Mouse (Mus musculus) C2C12 (cell line): Measurements from ENCODE around the gene Cnst. TPM values are rescaled to one million over a fixed set of nuclear protein-coding genes. Genes with fewer than 3 reads are reported as not detected.

Experiments
- H3K27me3 ChIP-seq: one replicate; pipeline ENCODE4 v1.6.1; 2011; ENCODE audit not compliant: control insufficient read depth, insufficient read depth, insufficient read length
- H3K36me3 ChIP-seq: one replicate; pipeline ENCODE4 v1.6.1; 2011; ENCODE audit not compliant: control insufficient read depth, insufficient read depth
- H3K4me3 ChIP-seq: one replicate; pipeline ENCODE4 v1.5.1; 2011; ENCODE audit warnings: mild to moderate bottlenecking, control low read depth; ENCODE audit not compliant: poor library complexity, insufficient read depth, severe bottlenecking
- H3K79me2 ChIP-seq: one replicate; pipeline ENCODE4 v1.6.1; 2011; ENCODE audit not compliant: control insufficient read depth, insufficient read depth
- H3K79me3 ChIP-seq: one replicate; pipeline ENCODE4 v1.6.1; 2011; ENCODE audit warnings: low read depth, control low read depth
- H3ac ChIP-seq: one replicate; pipeline ENCODE3; 2011; ENCODE audit warnings: low read depth; ENCODE audit not compliant: control insufficient read depth, insufficient read length
- CEBPB ChIP-seq: IDR thresholded peaks from one replicate; pipeline ENCODE4 v1.6.1; 2011; ENCODE audit warnings: low read depth, mild to moderate bottlenecking, control low read depth, moderate library complexity
- CTCF ChIP-seq: IDR thresholded peaks from one replicate; pipeline ENCODE4 v1.5.1; 2011; ENCODE audit not compliant: control insufficient read depth, insufficient read depth, insufficient read length
- FOSL1 ChIP-seq: IDR thresholded peaks from one replicate; pipeline ENCODE4 v1.8.0; 2011; ENCODE audit warnings: mild to moderate bottlenecking, low read length; ENCODE audit not compliant: poor library complexity, insufficient read depth, severe bottlenecking
- MAX ChIP-seq: IDR thresholded peaks from one replicate; pipeline ENCODE4 v1.6.1; 2011; ENCODE audit warnings: mild to moderate bottlenecking, control low read depth
- MYOD1 ChIP-seq: IDR thresholded peaks from one replicate; pipeline ENCODE4 v1.6.1; 2011; ENCODE audit warnings: low read depth; ENCODE audit not compliant: control insufficient read depth, insufficient read length
- MYOG ChIP-seq: IDR thresholded peaks from one replicate; pipeline ENCODE4 v1.6.1; 2011; ENCODE audit not compliant: control insufficient read depth, insufficient read length; ENCODE audit errors: extremely low read depth
- USF1 ChIP-seq: IDR thresholded peaks from one replicate; pipeline ENCODE4 v1.6.1; 2011; ENCODE audit warnings: low read depth, mild to moderate bottlenecking, control low read depth, moderate library complexity
- polyA plus RNA-seq: library from polyadenylated mRNA; unstranded; fragments of >200 nt; fragmentation: generic; extraction: Trizol; gene quantifications from one replicate; pipeline ENCODE4 v1.2.1, GENCODE M21; 2012; ENCODE audit warnings: missing spikeins

Cnst gene
- polyA plus RNA-seq, 1 experiment, result 7.7 TPM

DNA sequence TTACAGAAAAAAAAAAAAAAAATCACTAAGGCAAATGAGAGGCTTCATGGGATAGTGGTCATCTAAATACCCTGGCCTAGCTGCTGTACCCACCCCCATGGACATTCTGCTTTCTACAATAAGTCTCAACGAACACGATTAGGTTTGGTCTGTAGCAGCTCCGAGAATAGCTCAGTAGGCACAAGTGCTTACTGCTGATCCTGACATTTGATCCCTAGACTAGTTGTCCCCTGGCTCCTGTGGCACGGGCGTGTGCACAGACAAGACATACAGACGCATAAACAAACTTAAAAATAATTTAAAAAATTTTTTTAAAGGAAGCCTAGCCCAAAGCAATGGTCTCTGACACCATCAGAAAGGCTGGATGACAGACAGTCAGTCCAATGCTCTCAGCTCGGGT is 121.3 kb downstream of the Cnst start:
- peaks cover 3% of the 10 kb centered on the region for H3K79me3 ChIP-seq
- TF ChIP-seq MYOG (no peak), USF1 (no peak), MYOD1 (no peak), MAX (no peak), CEBPB (no peak), CTCF (no peak), FOSL1 (no peak)
- H3K4me3 ChIP-seq, result peak overlapping the region; percentile 61

DNA sequence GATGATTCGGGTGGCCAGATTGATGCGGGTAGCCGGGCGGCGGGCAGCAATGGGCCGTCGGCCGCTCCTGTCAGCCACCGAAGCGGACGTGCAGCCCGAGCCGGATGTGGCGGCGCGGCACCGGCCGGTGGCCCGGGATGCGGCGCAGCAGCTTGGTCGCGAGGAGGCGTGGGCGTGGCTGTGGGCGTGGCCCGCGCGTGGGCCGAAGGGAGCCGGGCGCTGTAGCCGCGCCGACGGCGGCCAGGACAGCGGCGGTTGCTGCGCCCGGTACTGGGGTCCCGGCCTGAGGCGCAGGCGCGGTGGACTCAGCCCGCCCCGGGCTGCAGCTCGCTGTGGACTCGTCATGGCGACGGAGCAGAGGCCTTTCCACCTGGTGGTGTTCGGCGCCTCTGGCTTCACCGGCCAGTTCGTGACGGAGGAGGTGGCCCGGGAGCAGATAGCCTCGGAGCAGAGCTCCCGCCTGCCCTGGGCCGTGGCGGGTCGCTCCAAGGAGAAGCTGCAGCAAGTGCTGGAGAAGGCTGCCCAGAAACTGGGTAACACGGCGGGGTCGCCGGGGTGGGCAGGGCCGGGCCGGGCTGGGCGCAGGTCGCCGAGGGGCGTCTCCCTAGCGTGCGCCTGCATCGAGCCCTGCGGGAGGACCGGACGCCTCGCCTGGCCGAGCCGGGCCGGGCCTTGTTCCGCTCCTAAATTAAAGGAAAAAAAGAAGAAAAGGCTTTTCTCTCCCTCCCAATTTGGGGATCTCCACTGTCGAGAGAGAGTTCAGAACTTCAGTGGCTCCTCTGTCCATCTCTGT is 122.0 kb downstream of the Cnst start, which contains the start of gene Sccpdh:
Sccpdh (plus strand) TSS at position 198 of the 793 bp plus-strand sequence.
- Histone ChIP-seq H3K79me3 (peaks cover 3% of the 10 kb centered on the region), H3K27me3 (no peaks in the 10 kb centered on the region), H3ac (peak within 1 kb of the TSS; percentile 84), H3K79me2 (no peaks in the 10 kb centered on the region), H3K4me3 (peak within 1 kb of the TSS; percentile 61), H3K36me3 (peaks cover 3% of the 10 kb centered on the region)
- peak; percentile 51 for TF ChIP-seq MAX
- no peak for TF ChIP-seq FOSL1
- TF ChIP-seq USF1, result no peak

More for the DNA sequence above, 121.3 kb downstream of the Cnst start:
- no peaks in the 10 kb centered on the region for H3K79me2 ChIP-seq
- H3K27me3 ChIP-seq, result no peaks in the 10 kb centered on the region
- peaks cover 3% of the 10 kb centered on the region for H3K36me3 ChIP-seq
- H3ac ChIP-seq, result peak overlapping the region; percentile 84

DNA sequence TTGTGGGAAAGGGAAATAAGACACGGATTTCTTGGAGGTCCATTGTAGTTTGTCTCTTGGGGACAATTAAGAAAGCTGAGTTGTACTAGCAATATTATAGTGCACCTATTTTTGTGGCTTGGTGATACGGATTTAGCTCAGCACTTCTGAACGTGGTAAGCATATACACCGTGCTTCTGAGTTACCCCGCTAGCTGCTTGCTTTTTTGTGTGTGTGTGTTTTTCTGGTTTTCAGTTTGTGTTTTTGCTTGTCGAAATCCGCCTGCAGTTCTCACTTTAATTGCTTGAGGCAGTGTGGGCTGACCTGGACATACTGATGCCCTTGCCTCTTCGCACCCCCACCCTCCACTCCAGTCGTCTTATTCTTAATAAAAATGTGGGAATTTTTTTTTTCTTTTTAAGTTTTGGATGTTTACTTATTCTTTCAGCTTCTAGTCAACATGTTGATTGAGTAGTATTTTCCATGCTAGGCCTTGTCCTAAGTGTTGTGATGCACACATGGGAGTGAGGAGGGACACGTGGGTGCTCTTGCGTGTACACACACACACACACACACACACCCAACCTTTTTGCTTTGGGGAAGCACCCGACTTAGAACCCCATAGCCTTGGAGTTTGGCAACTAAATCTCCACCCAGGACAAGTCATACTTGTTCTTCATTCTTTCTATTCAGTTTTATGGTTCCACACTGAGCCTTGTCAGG is 122.8 kb downstream of the Cnst start:
- TF ChIP-seq MAX (no peak), USF1 (no peak), CTCF (no peak), MYOG (no peak), FOSL1 (no peak), CEBPB (no peak), MYOD1 (no peak)
- H3K79me3 ChIP-seq, result peaks cover 3% of the 10 kb centered on the region
- H3K36me3 ChIP-seq, result peaks cover 3% of the 10 kb centered on the region
- no peaks in the 10 kb centered on the region for H3K79me2 ChIP-seq
- no peaks in the 10 kb centered on the region for H3K27me3 ChIP-seq
- peak overlapping the region; percentile 61 for H3K4me3 ChIP-seq
- peak overlapping the region; percentile 29 for H3ac ChIP-seq

DNA sequence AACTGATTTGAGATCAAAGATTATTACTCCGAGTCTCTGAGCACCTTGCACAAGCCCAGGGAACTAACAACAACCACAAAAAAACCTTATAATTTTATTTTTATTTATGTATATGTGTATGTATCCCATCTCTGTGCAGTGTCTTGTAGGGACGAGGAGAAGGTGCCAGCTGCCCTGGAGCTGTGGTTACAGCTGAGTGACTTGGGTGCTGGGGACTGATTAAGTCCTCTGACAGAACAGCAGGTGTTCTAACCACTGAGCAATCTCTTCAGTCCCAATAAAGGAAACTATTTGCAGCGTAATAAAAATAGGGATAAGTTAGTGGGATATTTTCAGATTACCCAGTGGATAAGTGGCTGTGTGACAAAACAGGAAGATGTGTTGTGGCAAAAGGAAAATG is 128.2 kb downstream of the Cnst start:
- peaks cover under 1% of the 10 kb centered on the region for H3K79me3 ChIP-seq
- peaks cover 9% of the 10 kb centered on the region for H3K36me3 ChIP-seq
- H3K79me2 ChIP-seq, result no peaks in the 10 kb centered on the region
- no peak overlapping the region for H3ac ChIP-seq
- TF ChIP-seq USF1 (no peak), CEBPB (no peak), CTCF (no peak), MYOD1 (no peak), MYOG (no peak), FOSL1 (no peak), MAX (no peak)
- H3K4me3 ChIP-seq, result no peak overlapping the region
- H3K27me3 ChIP-seq, result no peaks in the 10 kb centered on the region

DNA sequence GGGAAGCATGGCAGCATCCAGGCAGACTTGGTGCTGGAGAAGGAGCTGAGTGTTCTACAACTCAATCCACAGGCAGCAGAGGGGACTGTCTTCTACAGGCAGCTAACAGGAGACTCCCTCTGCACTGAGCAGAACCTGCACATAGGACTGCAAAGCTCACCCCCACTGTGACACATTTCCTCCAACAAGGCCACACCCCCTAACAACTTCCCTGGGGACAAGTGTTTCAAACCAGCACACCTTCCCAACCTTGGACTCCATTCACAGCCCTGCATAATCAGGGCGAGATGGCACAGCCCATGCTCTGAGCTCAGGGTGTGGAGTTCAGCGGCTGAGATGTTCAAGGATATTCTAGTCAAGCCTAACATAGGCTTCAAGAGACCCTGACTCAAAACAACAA is 130.9 kb downstream of the Cnst start:
- Histone ChIP-seq H3K27me3 (no peaks in the 10 kb centered on the region), H3ac (no peak overlapping the region), H3K79me2 (no peaks in the 10 kb centered on the region), H3K79me3 (no peaks in the 10 kb centered on the region), H3K36me3 (peaks cover 22% of the 10 kb centered on the region), H3K4me3 (no peak overlapping the region)
- TF ChIP-seq MAX (no peak), USF1 (no peak), CEBPB (no peak), MYOD1 (no peak), MYOG (no peak), CTCF (no peak), FOSL1 (no peak)

Other genes starting within 250 kb of the Cnst start
- 10.6 TPM for gene Smyd3, start 28.3 kb upstream of the Cnst start, polyA plus RNA-seq
- gene Tfb2m, start 103 bp upstream of the Cnst start, polyA plus RNA-seq, result 10.2 TPM
- 19.1 TPM for gene Sccpdh, start 121.8 kb downstream of the Cnst start, polyA plus RNA-seq
- gene Kif28, start 198.9 kb downstream of the Cnst start, polyA plus RNA-seq, result not detected